Mouse (Mus musculus): ENCODE results near the gene Bag2.

- TF ChIP-seq GATA1 (IDR thresholded peaks at IDR 0.05; ENCODE audit: low read length) (no peak), TAL1 (IDR thresholded peaks at IDR 0.05; ENCODE audit: low read length) (no peak)
These were observed 19.3 kb downstream of the Bag2 start for GRCm38 (mm10) chr1:33738281-33738680.
